Mouse (Mus musculus): ENCODE data around the gene Serpina10. TPM values are rescaled to one million over a fixed set of nuclear protein-coding genes. Genes with fewer than 3 reads are reported as not detected.
"Not testable (repeated sequence)": the region's sequence is repeated elsewhere in the genome, so short reads cannot be mapped to it uniquely, and the experiment has no call there.

The Serpina10 gene
- 0.12 and 0.18 TPM in 2 replicates for polyA plus RNA-seq (2014; fragmentation: Nextera tagmentation; extraction: Ambion mirVana)

- Histone ChIP-seq H3K4me1 (ENCODE audit: control insufficient read depth, insufficient read depth, low read length) (no peaks in the 10 kb centered on the region), H3K9me3 (ENCODE audit: control insufficient read depth, low read depth, low read length) (no peaks in the 10 kb centered on the region), H3K4me3 (ENCODE audit: low read depth, low read length) (no peak within 1 kb of the TSS), H3K27ac (ENCODE audit: low read length) (no peak within 1 kb of the TSS), H3K4me2 (replicated peaks; ENCODE audit: low read depth, low read length) (no peak within 1 kb of the TSS), H3K36me3 (ENCODE audit: control insufficient read depth, insufficient read depth, low read length) (no peaks in the 10 kb centered on the region), H3K9ac (replicated peaks; ENCODE audit: low read depth, low read length) (no peak within 1 kb of the TSS), H3K27me3 (ENCODE audit: control insufficient read depth, insufficient read depth, low read length) (no peaks in the 10 kb centered on the region)
- WGBS, result 63% methylated on average over 3 of the region's 3 CpGs
- ATAC-seq (ENCODE audit: insufficient number of reproducible peaks, insufficient read depth, low FRiP score, low read depth), result no peak; the same call in 1 of the 2 replicates
Observed at GRCm38 (mm10) chr12:103631203-103631612, at the start of gene Serpina10. Serpina10 (minus strand) TSS chr12:103631444.

GRCm38 (mm10) chr12:103679853-103680252 is 48.6 kb upstream of the Serpina10 start:
- H3K4me2 ChIP-seq (replicated peaks; ENCODE audit: low read depth, low read length); H3K9ac ChIP-seq (replicated peaks; ENCODE audit: low read depth, low read length); H3K4me1 ChIP-seq (ENCODE audit: control insufficient read depth, insufficient read depth, low read length); H3K27me3 ChIP-seq (ENCODE audit: control insufficient read depth, insufficient read depth, low read length); H3K27ac ChIP-seq (ENCODE audit: low read length); ATAC-seq (ENCODE audit: insufficient number of reproducible peaks, insufficient read depth, low FRiP score, low read depth); H3K36me3 ChIP-seq (ENCODE audit: control insufficient read depth, insufficient read depth, low read length); H3K9me3 ChIP-seq (ENCODE audit: control insufficient read depth, low read depth, low read length); H3K4me3 ChIP-seq (ENCODE audit: low read depth, low read length): not testable (repeated sequence)
- 87% methylated on average over 1 of the region's 1 CpGs for WGBS

GRCm38 (mm10) chr12:103676039-103676438 is 44.8 kb upstream of the Serpina10 start, which contains the start of gene Serpina16:
Serpina16 (minus strand) TSS chr12:103676139.
- Histone ChIP-seq H3K27me3 (ENCODE audit: control insufficient read depth, insufficient read depth, low read length) (no peaks in the 10 kb centered on the region), H3K4me3 (ENCODE audit: low read depth, low read length) (no peak within 1 kb of the TSS), H3K4me2 (replicated peaks; ENCODE audit: low read depth, low read length) (no peak within 1 kb of the TSS), H3K36me3 (ENCODE audit: control insufficient read depth, insufficient read depth, low read length) (no peaks in the 10 kb centered on the region), H3K9me3 (ENCODE audit: control insufficient read depth, low read depth, low read length) (no peaks in the 10 kb centered on the region), H3K9ac (replicated peaks; ENCODE audit: low read depth, low read length) (no peak within 1 kb of the TSS), H3K27ac (ENCODE audit: low read length) (no peak within 1 kb of the TSS), H3K4me1 (ENCODE audit: control insufficient read depth, insufficient read depth, low read length) (no peaks in the 10 kb centered on the region)
- 90% methylated on average over 1 of the region's 1 CpGs for WGBS
- ATAC-seq (ENCODE audit: insufficient number of reproducible peaks, insufficient read depth, low FRiP score, low read depth), result no peak

GRCm38 (mm10) chr12:103673179-103673578 is 41.9 kb upstream of the Serpina10 start:
- Histone ChIP-seq H3K9ac (replicated peaks; ENCODE audit: low read depth, low read length) (no peak overlapping the region), H3K4me2 (replicated peaks; ENCODE audit: low read depth, low read length) (no peak overlapping the region), H3K4me3 (ENCODE audit: low read depth, low read length) (no peak overlapping the region), H3K36me3 (ENCODE audit: control insufficient read depth, insufficient read depth, low read length) (no peaks in the 10 kb centered on the region), H3K4me1 (ENCODE audit: control insufficient read depth, insufficient read depth, low read length) (no peaks in the 10 kb centered on the region), H3K9me3 (ENCODE audit: control insufficient read depth, low read depth, low read length) (no peaks in the 10 kb centered on the region), H3K27ac (ENCODE audit: low read length) (no peak overlapping the region), H3K27me3 (ENCODE audit: control insufficient read depth, insufficient read depth, low read length) (no peaks in the 10 kb centered on the region)
- 68% methylated on average over 2 of the region's 2 CpGs for WGBS
- no peak for ATAC-seq (ENCODE audit: insufficient number of reproducible peaks, insufficient read depth, low FRiP score, low read depth)

- no peak for ATAC-seq (ENCODE audit: insufficient number of reproducible peaks, insufficient read depth, low FRiP score, low read depth)
- H3K27ac ChIP-seq (ENCODE audit: low read length), result no peak overlapping the region
- H3K9ac ChIP-seq (replicated peaks; ENCODE audit: low read depth, low read length), result no peak overlapping the region
- H3K36me3 ChIP-seq (ENCODE audit: control insufficient read depth, insufficient read depth, low read length), result no peaks in the 10 kb centered on the region
- no peaks in the 10 kb centered on the region for H3K4me1 ChIP-seq (ENCODE audit: control insufficient read depth, insufficient read depth, low read length)
- no peaks in the 10 kb centered on the region for H3K9me3 ChIP-seq (ENCODE audit: control insufficient read depth, low read depth, low read length)
- H3K27me3 ChIP-seq (ENCODE audit: control insufficient read depth, insufficient read depth, low read length), result no peaks in the 10 kb centered on the region
- H3K4me2 ChIP-seq (replicated peaks; ENCODE audit: low read depth, low read length), result no peak overlapping the region
- WGBS, result 57% methylated on average over 3 of the region's 3 CpGs
- no peak overlapping the region for H3K4me3 ChIP-seq (ENCODE audit: low read depth, low read length)
Observed at GRCm38 (mm10) chr12:103671483-103671882, 40.2 kb upstream of the Serpina10 start.

GRCm38 (mm10) chr12:103670964-103671363 is 39.7 kb upstream of the Serpina10 start:
- Histone ChIP-seq H3K4me2 (replicated peaks; ENCODE audit: low read depth, low read length) (no peak overlapping the region), H3K27me3 (ENCODE audit: control insufficient read depth, insufficient read depth, low read length) (no peaks in the 10 kb centered on the region), H3K4me3 (ENCODE audit: low read depth, low read length) (no peak overlapping the region), H3K9ac (replicated peaks; ENCODE audit: low read depth, low read length) (no peak overlapping the region), H3K4me1 (ENCODE audit: control insufficient read depth, insufficient read depth, low read length) (no peaks in the 10 kb centered on the region), H3K36me3 (ENCODE audit: control insufficient read depth, insufficient read depth, low read length) (no peaks in the 10 kb centered on the region), H3K9me3 (ENCODE audit: control insufficient read depth, low read depth, low read length) (no peaks in the 10 kb centered on the region), H3K27ac (ENCODE audit: low read length) (no peak overlapping the region)
- WGBS, result 53% methylated on average over 2 of the region's 2 CpGs
- no peak for ATAC-seq (ENCODE audit: insufficient number of reproducible peaks, insufficient read depth, low FRiP score, low read depth)

GRCm38 (mm10) chr12:103670344-103670743 is 39.1 kb upstream of the Serpina10 start:
- no peaks in the 10 kb centered on the region for H3K4me1 ChIP-seq (ENCODE audit: control insufficient read depth, insufficient read depth, low read length)
- H3K9me3 ChIP-seq (ENCODE audit: control insufficient read depth, low read depth, low read length), result no peaks in the 10 kb centered on the region
- H3K9ac ChIP-seq (replicated peaks; ENCODE audit: low read depth, low read length), result no peak overlapping the region
- no peak for ATAC-seq (ENCODE audit: insufficient number of reproducible peaks, insufficient read depth, low FRiP score, low read depth)
- no peaks in the 10 kb centered on the region for H3K36me3 ChIP-seq (ENCODE audit: control insufficient read depth, insufficient read depth, low read length)
- H3K27me3 ChIP-seq (ENCODE audit: control insufficient read depth, insufficient read depth, low read length), result no peaks in the 10 kb centered on the region
- no peak overlapping the region for H3K4me2 ChIP-seq (replicated peaks; ENCODE audit: low read depth, low read length)
- WGBS, result 73% methylated on average over 5 of the region's 5 CpGs
- no peak overlapping the region for H3K27ac ChIP-seq (ENCODE audit: low read length)
- H3K4me3 ChIP-seq (ENCODE audit: low read depth, low read length), result no peak overlapping the region

GRCm38 (mm10) chr12:103665286-103665685 is 34.0 kb upstream of the Serpina10 start:
- no peak for ATAC-seq (ENCODE audit: insufficient number of reproducible peaks, insufficient read depth, low FRiP score, low read depth)
- Histone ChIP-seq H3K4me2 (replicated peaks; ENCODE audit: low read depth, low read length) (no peak overlapping the region), H3K9me3 (ENCODE audit: control insufficient read depth, low read depth, low read length) (no peaks in the 10 kb centered on the region), H3K4me1 (ENCODE audit: control insufficient read depth, insufficient read depth, low read length) (no peaks in the 10 kb centered on the region), H3K27ac (ENCODE audit: low read length) (no peak overlapping the region), H3K9ac (replicated peaks; ENCODE audit: low read depth, low read length) (no peak overlapping the region), H3K36me3 (ENCODE audit: control insufficient read depth, insufficient read depth, low read length) (no peaks in the 10 kb centered on the region), H3K4me3 (ENCODE audit: low read depth, low read length) (no peak overlapping the region), H3K27me3 (ENCODE audit: control insufficient read depth, insufficient read depth, low read length) (no peaks in the 10 kb centered on the region)
- WGBS, result 83% methylated on average over 3 of the region's 3 CpGs

- H3K9me3 ChIP-seq (ENCODE audit: control insufficient read depth, low read depth, low read length); H3K27ac ChIP-seq (ENCODE audit: low read length); H3K36me3 ChIP-seq (ENCODE audit: control insufficient read depth, insufficient read depth, low read length); ATAC-seq (ENCODE audit: insufficient number of reproducible peaks, insufficient read depth, low FRiP score, low read depth); H3K9ac ChIP-seq (replicated peaks; ENCODE audit: low read depth, low read length); H3K4me1 ChIP-seq (ENCODE audit: control insufficient read depth, insufficient read depth, low read length); H3K4me3 ChIP-seq (ENCODE audit: low read depth, low read length); H3K27me3 ChIP-seq (ENCODE audit: control insufficient read depth, insufficient read depth, low read length); H3K4me2 ChIP-seq (replicated peaks; ENCODE audit: low read depth, low read length): not testable (repeated sequence)
Observed at GRCm38 (mm10) chr12:103662053-103662452, 30.8 kb upstream of the Serpina10 start.

Data from stomach, embryonic 14.5 days (tissue).